Mouse (Mus musculus) kidney, postnatal 0 days (tissue): Measurements from ENCODE around the gene Cfap73. TPM values are rescaled to one million over a fixed set of nuclear protein-coding genes. Genes with fewer than 3 reads are reported as not detected.

Experiments used
- ATAC-seq: fragments of 200-750 bp; cut with Nextera tagmentation; replicated peaks from 2 replicates; pipeline ENCODE4 v1.8.0; 2017; ENCODE audit warnings: low read depth, moderate number of reproducible peaks, moderate TSS enrichment, moderate library complexity; ENCODE audit not compliant: low FRiP score
- DNase-seq: peaks from one replicate; pipeline ENCODE4 v3.0.0-alpha.2; 2016; ENCODE audit warnings: low spot score
- H3K27ac ChIP-seq: fragments of 300-500 bp; sonication (generic); 2 replicates; pipeline ENCODE4 v1.5.1; 2014; ENCODE audit warnings: mild to moderate bottlenecking
- H3K27me3 ChIP-seq: fragments of 300-500 bp; sonication (generic); 2 replicates; pipeline ENCODE4 v1.6.1; 2014; ENCODE audit warnings: low read length, mixed read lengths; ENCODE audit not compliant: insufficient read depth
- H3K36me3 ChIP-seq: fragments of 300-500 bp; sonication (generic); 2 replicates; pipeline ENCODE4 v1.6.1; 2014; ENCODE audit warnings: low read length, mixed read lengths; ENCODE audit not compliant: insufficient read depth
- H3K4me1 ChIP-seq: fragments of 300-500 bp; sonication (generic); replicated peaks from 2 replicates; pipeline ENCODE4 v1.6.1; 2014; ENCODE audit warnings: antibody characterized with exemption, low read length, mixed read lengths; ENCODE audit not compliant: insufficient read depth
- H3K4me2 ChIP-seq: fragments of 300-500 bp; sonication (generic); 2 replicates; pipeline ENCODE4 v1.6.1; 2014; ENCODE audit warnings: mild to moderate bottlenecking, low read length, moderate library complexity, mixed read lengths
- H3K4me3 ChIP-seq: fragments of 300-500 bp; sonication (generic); replicated peaks from 2 replicates; pipeline ENCODE4 v1.5.1; 2014; ENCODE audit warnings: low read depth, low read length
- H3K9ac ChIP-seq: fragments of 300-500 bp; sonication (generic); 2 replicates; pipeline ENCODE4 v1.6.1; 2014; ENCODE audit warnings: low read depth, low read length
- H3K9me3 ChIP-seq: fragments of 300-500 bp; sonication (generic); replicated peaks from 2 replicates; pipeline ENCODE4 v1.6.1; 2016; ENCODE audit warnings: low read length, inconsistent platforms, mixed read lengths
- CTCF ChIP-seq: IDR thresholded peaks from 2 replicates; pipeline ENCODE4 v1.5.1; 2016; ENCODE audit warnings: antibody characterized with exemption, low read depth, mild to moderate bottlenecking, moderate library complexity
- WGBS: fragments of 180-500 bp; shearing (Covaris S2); extraction: QIAGEN DNeasy Blood & Tissue Kit; methylation state at CpG from one replicate; pipeline ENCODE4 v1.1.7; 2014; 5-methylcytosine and 5-hydroxymethylcytosine counted together
- polyA plus RNA-seq: library from polyadenylated mRNA; unstranded; fragments of >200 nt; fragmentation: Nextera tagmentation; extraction: Ambion mirVana; gene quantifications from 2 replicates; pipeline ENCODE4 v1.2.1, GENCODE M21; 2015

The Cfap73 gene
- polyA plus RNA-seq, 1 experiment from 2014 or later, result not detected

DNA sequence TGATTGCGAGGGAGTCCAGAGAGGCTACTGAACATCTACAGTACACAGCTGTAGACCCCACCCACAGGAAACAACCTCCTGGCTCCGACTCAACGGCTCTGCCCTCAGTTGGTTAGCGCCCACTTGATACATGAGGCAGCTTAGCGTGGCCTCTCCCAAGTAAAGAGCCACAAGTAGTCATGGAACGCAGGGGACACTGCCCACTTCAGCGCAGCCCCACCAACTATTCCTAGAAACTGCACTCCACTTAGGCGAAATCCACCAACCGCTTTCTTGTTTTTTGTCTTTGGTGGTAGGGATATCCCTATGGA is 46.5 kb downstream of the Cfap73 start:
- ATAC-seq, result no peak
- H3K27me3 ChIP-seq, result no peaks in the 10 kb centered on the region
- H3K4me2 ChIP-seq, result peak overlapping the region; percentile 93
- peak overlapping the region; percentile 87; the same call in 1 of the 2 replicates for H3K9ac ChIP-seq
- peak overlapping the region; percentile 78 for H3K27ac ChIP-seq
- peaks cover 19% of the 10 kb centered on the region; the same call in 1 of the 2 replicates for H3K36me3 ChIP-seq
- H3K4me3 ChIP-seq, result peak overlapping the region; percentile 89
- no peak for TF ChIP-seq CTCF
- no peaks in the 10 kb centered on the region for H3K9me3 ChIP-seq
- 13% methylated on average over 9 of the region's 9 CpGs for WGBS
- H3K4me1 ChIP-seq, result peaks cover 7% of the 10 kb centered on the region; the same call in 1 of the 2 replicates
- peak; percentile 62 for DNase-seq

- Histone ChIP-seq H3K9ac (peak overlapping the region; percentile 10; the same call in 1 of the 2 replicates), H3K4me3 (peak overlapping the region; percentile 89), H3K4me1 (peaks cover 7% of the 10 kb centered on the region; the same call in 1 of the 2 replicates), H3K36me3 (peaks cover 19% of the 10 kb centered on the region; the same call in 1 of the 2 replicates), H3K9me3 (no peaks in the 10 kb centered on the region), H3K4me2 (peak overlapping the region; percentile 93), H3K27me3 (no peaks in the 10 kb centered on the region), H3K27ac (peak overlapping the region; percentile 78)
- DNase-seq (peak; percentile 51), ATAC-seq (peak; percentile 12; the same call in 1 of the 2 replicates)
- 11% methylated on average over 17 of the region's 17 CpGs for WGBS
- no peak for TF ChIP-seq CTCF
These were observed 47.1 kb downstream of the Cfap73 start for GRCm38 (mm10) chr5:120586741-120587615.

GRCm38 (mm10) chr5:120584968-120585367 is 49.1 kb downstream of the Cfap73 start:
- DNase-seq (no peak), ATAC-seq (no peak)
- 54% methylated on average over 15 of the region's 15 CpGs for WGBS
- H3K9ac ChIP-seq, result no peak overlapping the region
- no peaks in the 10 kb centered on the region for H3K27me3 ChIP-seq
- H3K9me3 ChIP-seq, result no peaks in the 10 kb centered on the region
- peaks cover 17% of the 10 kb centered on the region; the same call in 1 of the 2 replicates for H3K4me1 ChIP-seq
- no peak overlapping the region for H3K4me2 ChIP-seq
- no peak overlapping the region for H3K27ac ChIP-seq
- H3K4me3 ChIP-seq, result no peak overlapping the region
- peaks cover 19% of the 10 kb centered on the region; the same call in 1 of the 2 replicates for H3K36me3 ChIP-seq
- TF ChIP-seq CTCF, result no peak

DNA sequence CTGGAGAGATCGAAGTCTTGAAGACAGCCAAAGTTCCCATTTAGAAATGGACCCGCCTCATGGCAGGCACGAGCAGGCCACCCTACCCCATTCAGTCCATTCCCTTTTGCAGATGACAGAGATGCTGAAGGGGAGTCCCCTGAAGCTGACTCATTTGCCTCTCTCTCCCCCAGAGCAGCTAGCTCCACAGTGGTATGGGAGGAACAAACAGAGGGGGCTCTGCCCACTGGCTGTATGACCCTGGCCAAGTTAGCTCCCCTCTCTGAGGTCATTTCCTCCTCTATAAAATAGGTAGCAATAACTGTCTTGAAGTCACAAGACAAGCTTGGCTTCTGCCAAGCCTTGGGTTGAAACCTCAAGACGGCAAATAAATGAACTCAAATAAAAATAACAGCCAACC is 50.5 kb downstream of the Cfap73 start:
- Histone ChIP-seq H3K9me3 (no peaks in the 10 kb centered on the region), H3K36me3 (peaks cover 19% of the 10 kb centered on the region; the same call in 1 of the 2 replicates), H3K27ac (no peak overlapping the region), H3K4me1 (peaks cover 30% of the 10 kb centered on the region), H3K4me3 (no peak overlapping the region), H3K9ac (no peak overlapping the region), H3K27me3 (no peaks in the 10 kb centered on the region), H3K4me2 (no peak overlapping the region)
- no peak for DNase-seq
- 83% methylated on average over 4 of the region's 4 CpGs for WGBS
- no peak for ATAC-seq
- TF ChIP-seq CTCF, result no peak

DNA sequence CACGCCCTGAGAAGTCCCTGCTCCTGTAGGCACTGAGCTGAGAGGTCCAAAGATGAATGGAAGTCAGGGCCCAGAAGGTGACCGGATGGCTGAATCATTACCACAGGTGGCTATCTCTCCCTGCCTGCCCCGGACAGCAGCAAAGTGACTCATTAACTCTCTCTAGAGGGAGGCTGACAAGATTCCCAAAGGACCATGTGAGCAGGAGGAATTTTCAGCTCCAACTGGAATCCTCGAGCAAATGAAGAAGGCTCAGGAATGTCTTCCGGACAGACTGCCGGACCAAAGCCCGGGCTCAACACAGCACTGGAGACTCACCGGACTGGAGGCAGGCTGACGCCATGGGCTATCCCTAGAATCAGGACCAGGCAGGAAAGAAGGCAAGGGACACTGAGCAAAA is 52.0 kb downstream of the Cfap73 start:
- WGBS, result 67% methylated on average over 9 of the region's 9 CpGs
- DNase-seq (no peak), ATAC-seq (peak; percentile 22; the same call in 1 of the 2 replicates)
- Histone ChIP-seq H3K36me3 (peaks cover 19% of the 10 kb centered on the region; the same call in 1 of the 2 replicates), H3K9me3 (no peaks in the 10 kb centered on the region), H3K27ac (no peak overlapping the region; the same call in 1 of the 2 replicates), H3K4me3 (no peak overlapping the region), H3K9ac (no peak overlapping the region), H3K27me3 (no peaks in the 10 kb centered on the region), H3K4me2 (no peak overlapping the region), H3K4me1 (peaks cover 36% of the 10 kb centered on the region)
- no peak for TF ChIP-seq CTCF

DNA sequence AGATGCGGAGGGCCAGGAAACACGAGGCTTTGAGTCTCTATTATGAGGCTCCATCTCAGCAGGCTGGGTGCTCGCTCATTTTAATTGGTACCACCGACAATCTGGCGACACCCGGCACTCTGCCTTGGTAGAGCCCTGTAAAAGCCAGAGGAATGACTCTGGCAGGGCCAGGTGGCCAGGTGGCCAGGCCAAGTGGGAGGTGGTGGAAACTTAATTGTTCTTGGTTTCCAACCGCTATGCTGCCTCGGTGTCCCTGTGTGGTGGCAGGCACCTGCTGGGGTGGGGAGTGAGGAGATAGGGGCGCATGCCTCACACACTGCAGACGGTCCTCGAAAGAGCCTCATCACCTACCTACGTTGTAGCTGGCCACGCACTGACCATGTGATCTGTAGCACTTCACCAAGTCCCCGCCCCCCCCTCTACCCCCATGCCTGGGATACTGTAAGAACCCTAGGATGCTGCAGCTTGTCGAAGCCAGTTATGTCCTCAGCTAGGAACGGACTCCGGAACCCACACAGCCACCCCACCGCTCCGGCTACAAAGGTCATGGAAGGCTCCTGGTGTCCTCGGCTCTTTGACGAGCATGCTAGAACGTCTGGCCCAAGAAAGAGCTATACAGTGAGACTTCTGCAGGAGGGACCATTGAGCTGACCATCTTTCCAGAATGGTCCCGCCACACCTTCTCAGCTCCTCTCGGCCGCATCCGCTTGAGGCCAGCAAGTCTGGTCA is 54.0 kb downstream of the Cfap73 start:
- Histone ChIP-seq H3K9me3 (no peaks in the 10 kb centered on the region), H3K27ac (peak overlapping the region; percentile 95), H3K36me3 (peaks cover 19% of the 10 kb centered on the region; the same call in 1 of the 2 replicates), H3K27me3 (no peaks in the 10 kb centered on the region), H3K4me1 (peaks cover 34% of the 10 kb centered on the region), H3K4me2 (peak overlapping the region; percentile 38; the same call in 1 of the 2 replicates), H3K4me3 (no peak overlapping the region), H3K9ac (peak overlapping the region; percentile 20; the same call in 1 of the 2 replicates)
- 66% methylated on average over 26 of the region's 26 CpGs for WGBS
- DNase-seq (no peak), ATAC-seq (no peak)
- no peak for TF ChIP-seq CTCF
